Mouse (Mus musculus) liver, adult 2 months (tissue): ENCODE results near the gene Gnat1.
A peak's percentile ranks its signal among the peaks of the same experiment; 100 is the strongest.

Experiments used
- CTCF ChIP-seq: fragments of 200-500 bp; IDR thresholded peaks from 2 replicates; pipeline ENCODE4 v1.5.1; 2011; ENCODE audit warnings: low read depth, low read length, control low read depth
- POLR2A ChIP-seq: fragments of 200-500 bp; IDR thresholded peaks from 2 replicates; pipeline ENCODE4 v1.6.1; 2011; ENCODE audit warnings: low read length, control low read depth; ENCODE audit not compliant: insufficient read depth; ENCODE audit errors: extremely low read depth

- TF ChIP-seq POLR2A = 0 out of 2 replicates have a peak, but pooled peaks have one; percentile 32
- no peak for TF ChIP-seq CTCF
These were observed 4.7 kb downstream of the Gnat1 start for GRCm38 (mm10) chr9:107674609-107675429.
